Mouse (Mus musculus): ENCODE measurements around the gene Gnl2.

DNA sequence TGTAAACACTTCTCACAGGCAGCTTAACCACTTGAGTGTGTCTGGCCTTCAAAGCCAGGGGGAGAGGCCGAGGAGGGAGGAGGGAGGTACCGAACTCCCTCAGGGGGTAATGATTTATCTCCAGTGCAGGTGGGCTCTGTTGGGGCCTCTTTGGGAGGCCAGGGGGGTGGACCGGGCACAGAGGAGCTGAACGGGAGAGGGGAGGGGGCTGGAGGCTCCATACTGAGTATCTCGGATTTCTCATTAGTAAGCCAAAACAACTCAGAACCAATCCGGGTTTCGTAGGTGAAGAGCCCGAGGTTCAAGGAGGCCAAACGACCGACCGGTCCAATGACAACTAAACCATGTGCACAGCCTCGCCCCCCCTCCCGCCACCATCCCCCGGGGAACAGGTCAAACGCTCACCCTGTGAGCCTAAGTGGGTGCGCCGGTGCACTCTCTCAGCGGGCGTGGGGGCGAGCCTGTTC, 26.6 kb upstream of the Gnl2 start:
- TF ChIP-seq RCOR1 (conservative IDR thresholded peaks at IDR 0.05; ENCODE audit: low read depth, low read length) (no peak), POLR2A (IDR thresholded peaks at IDR 0.05; ENCODE audit: low read depth, low read length) (no peak), TCF12 (IDR thresholded peaks at IDR 0.05; ENCODE audit: low read depth, low read length) (no peak), HCFC1 (IDR thresholded peaks at IDR 0.05; ENCODE audit: low read depth, low read length) (no peak), ETS1 (conservative IDR thresholded peaks at IDR 0.05; ENCODE audit: low read depth, low read length) (no peak), IRF4 (IDR thresholded peaks at IDR 0.05; ENCODE audit: low read depth, low read length) (no peak), EP300 (IDR thresholded peaks at IDR 0.05; ENCODE audit: low read length) (no peak), ZNF384 (IDR thresholded peaks at IDR 0.05; ENCODE audit: low read depth, low read length) (no peak), USF1 (IDR thresholded peaks at IDR 0.05; ENCODE audit: low read depth, low read length) (no peak), SMC3 (IDR thresholded peaks at IDR 0.05; ENCODE audit: low read depth, low read length) (no peak), PAX5 (IDR thresholded peaks at IDR 0.05; ENCODE audit: low read length) (no peak), MAZ (IDR thresholded peaks at IDR 0.05; ENCODE audit: low read depth, low read length) (no peak), CTCF (conservative IDR thresholded peaks at IDR 0.05 in 1 of 2, IDR thresholded peaks at IDR 0.05 in 1 of 2; ENCODE audit: low read depth in 2 of 2, low read length in 2 of 2) (no peak), MXI1 (IDR thresholded peaks at IDR 0.05; ENCODE audit: low read depth, low read length) (no peak; the same call in none of the 2 replicates)
